Mouse (Mus musculus): ENCODE measurements around the gene Myoz2. TPM values are rescaled to one million over a fixed set of nuclear protein-coding genes. Genes with fewer than 3 reads are reported as not detected.

Gene Myoz2
- polyA plus RNA-seq, 1 experiment from 2014 or later = not detected

Small RNA genes within 50 kb of the gene (microRNA-seq; reads per million reads assigned to microRNA genes)
- not detected for gene Gm22066

Other genes starting within 250 kb of the Myoz2 start
- not detected in 2 replicates for gene Fabp2, start 139.9 kb downstream of the Myoz2 start, polyA plus RNA-seq (2016; fragmentation: Nextera tagmentation; extraction: Ambion mirVana)
- gene Gm10959, start 115.7 kb downstream of the Myoz2 start, polyA plus RNA-seq (2016; fragmentation: Nextera tagmentation; extraction: Ambion mirVana) = not detected in 2 replicates
- gene 1810037I17Rik, start 110.8 kb downstream of the Myoz2 start, polyA plus RNA-seq (2016; fragmentation: Nextera tagmentation; extraction: Ambion mirVana) = 105 and 108 TPM in 2 replicates
- 6.2 and 6.5 TPM in 2 replicates for gene Usp53, start 50.5 kb downstream of the Myoz2 start, polyA plus RNA-seq (2016; fragmentation: Nextera tagmentation; extraction: Ambion mirVana)
- 1.6 and 2.8 TPM in 2 replicates for gene Synpo2, start 201.1 kb upstream of the Myoz2 start, polyA plus RNA-seq (2016; fragmentation: Nextera tagmentation; extraction: Ambion mirVana)
- gene Sec24d, start 232.4 kb upstream of the Myoz2 start, polyA plus RNA-seq (2016; fragmentation: Nextera tagmentation; extraction: Ambion mirVana) = 13.2 and 16.9 TPM in 2 replicates